Mouse (Mus musculus): ENCODE results near the gene Zp2. TPM values are rescaled to one million over a fixed set of nuclear protein-coding genes. Genes with fewer than 3 reads are reported as not detected.

Zp2 gene
- not detected in 2 replicates for polyA plus RNA-seq (2015; fragmentation: Nextera tagmentation; extraction: Ambion mirVana)

DNA sequence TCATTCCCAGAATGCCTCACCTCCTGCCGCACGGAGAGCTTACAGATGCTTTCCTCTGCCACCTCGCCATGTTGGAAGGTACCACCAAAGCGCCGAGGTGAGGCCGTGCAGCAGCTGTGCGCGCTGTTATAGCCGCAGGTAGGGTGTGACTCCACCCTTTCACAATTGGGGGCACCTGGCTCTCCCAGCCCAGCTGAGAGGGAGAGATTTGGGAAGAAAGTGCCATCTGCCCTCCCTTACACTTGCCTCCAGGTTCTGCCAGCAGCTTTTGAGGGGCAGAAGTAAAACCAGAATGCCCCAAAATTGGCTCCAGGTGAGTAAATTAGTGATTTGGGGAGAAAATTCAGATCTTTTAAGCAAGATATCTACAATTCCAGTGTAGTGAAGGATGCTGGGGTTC is at the start of gene Zp2:
TSS of gene Zp2 (minus strand) at position 101 of the 400 bp plus-strand sequence.

DNA sequence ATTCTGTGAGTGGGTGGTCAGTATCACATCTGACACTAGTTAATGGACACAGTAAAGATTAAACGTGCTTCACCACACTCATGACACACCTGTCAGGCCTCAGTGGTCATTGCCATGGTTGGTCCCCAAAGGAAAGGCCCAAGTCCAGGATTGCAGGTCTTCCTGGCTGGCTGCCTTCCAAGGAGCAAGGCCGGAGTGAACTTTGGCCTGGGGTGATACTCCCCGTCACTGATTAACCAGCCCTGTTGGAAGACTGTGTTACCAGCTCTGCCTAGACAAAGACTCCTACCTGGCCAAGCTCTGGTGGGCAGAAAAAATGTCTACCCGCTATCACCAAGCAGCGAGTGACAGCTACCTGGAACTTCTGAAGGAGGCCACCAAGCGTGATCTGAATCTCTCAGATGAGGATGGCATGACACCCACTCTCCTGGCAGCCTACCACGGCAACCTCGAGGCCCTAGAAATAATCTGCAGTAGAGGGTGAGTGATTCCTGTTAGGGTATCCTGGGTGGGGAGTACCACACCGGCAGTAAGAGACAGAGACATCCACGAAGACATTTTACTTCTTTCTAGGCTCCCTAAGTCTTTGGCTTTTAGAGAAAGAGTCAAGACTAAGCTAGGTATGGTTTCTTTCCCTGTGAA is 28.6 kb upstream of the Zp2 start, which contains the start of gene Anks4b:
TSS of gene Anks4b (plus strand) at position 256 of the 642 bp plus-strand sequence.

DNA sequence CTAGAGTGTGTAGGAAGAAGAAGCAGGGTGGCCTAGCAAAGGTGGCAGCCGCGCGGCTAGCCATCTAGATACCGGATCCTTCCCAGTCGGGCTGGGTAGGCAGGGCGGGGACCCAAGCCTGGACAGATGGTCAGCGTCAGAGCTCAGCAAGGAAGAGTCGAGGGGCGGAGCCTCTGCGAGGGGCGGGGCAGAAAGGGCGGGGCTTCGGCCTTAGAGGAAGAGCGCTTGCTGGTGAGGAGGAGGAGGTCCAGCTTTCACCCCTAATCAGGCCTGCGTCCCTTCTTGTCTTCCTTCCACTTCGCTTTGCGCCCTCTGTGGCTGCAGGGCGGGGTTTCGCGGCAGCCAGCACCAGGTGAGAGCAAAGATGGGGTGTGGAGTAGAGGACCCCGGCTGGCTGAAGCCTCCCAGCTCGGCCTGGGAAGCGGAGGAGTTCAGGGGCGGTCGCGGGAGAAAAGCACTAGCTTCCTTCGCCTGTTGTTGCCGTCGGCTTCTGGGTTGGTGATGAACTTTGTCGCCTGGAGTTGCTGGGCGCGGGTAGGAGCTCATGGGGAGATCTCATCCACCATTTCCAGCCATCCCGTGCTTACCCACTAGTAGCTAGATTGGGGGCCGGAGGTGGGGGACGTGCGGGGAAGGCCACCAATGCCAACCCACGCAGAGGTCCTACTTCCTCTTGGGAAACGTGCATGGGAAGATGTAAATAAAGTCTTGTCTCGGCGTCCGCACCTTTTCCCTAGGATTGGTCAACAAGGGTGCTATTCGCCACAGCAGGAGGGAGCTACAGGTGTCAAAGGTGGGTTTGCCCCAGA is 42.7 kb downstream of the Zp2 start, which contains the start of gene Tmem159:
TSS of gene Tmem159 (plus strand) at position 190 of the 809 bp plus-strand sequence.

DNA sequence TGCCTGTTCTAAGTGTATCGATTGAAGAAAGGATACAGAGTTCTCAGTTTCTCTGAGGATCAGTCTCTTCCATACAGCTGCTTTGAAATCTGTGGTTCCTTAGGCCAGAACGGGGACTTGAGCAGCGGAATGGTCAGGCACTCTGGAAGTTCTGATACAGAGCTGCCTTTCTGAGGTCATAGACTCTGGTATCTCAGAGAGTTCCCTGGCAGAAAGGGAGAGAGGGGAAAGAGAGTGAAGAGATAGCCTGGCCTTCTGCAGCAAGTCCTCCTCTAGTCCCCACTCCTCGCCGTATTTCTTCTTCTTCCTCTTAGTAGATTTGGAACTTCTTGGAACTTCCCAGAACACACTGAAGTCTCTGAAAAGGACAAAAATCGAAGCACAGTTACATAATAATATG is 49.9 kb downstream of the Zp2 start, which contains the start of gene Dnah3:
TSS of gene Dnah3 (minus strand) at position 101 of the 400 bp plus-strand sequence.

Other genes starting within 250 kb of the Zp2 start
- 21.3 and 21.6 TPM in 2 replicates for gene Lyrm1, start 249.4 kb downstream of the Zp2 start, polyA plus RNA-seq (2015; fragmentation: Nextera tagmentation; extraction: Ambion mirVana)
- gene Dcun1d3, start 249.0 kb downstream of the Zp2 start, polyA plus RNA-seq (2015; fragmentation: Nextera tagmentation; extraction: Ambion mirVana), result 11.3 and 11.8 TPM in 2 replicates
- gene Dnah3, start 50.0 kb downstream of the Zp2 start, polyA plus RNA-seq (2015; fragmentation: Nextera tagmentation; extraction: Ambion mirVana), result 0.03 TPM in 1 of 2 replicates, not detected in the other
- 24.0 and 30.2 TPM in 2 replicates for gene Tmem159, start 42.9 kb downstream of the Zp2 start, polyA plus RNA-seq (2015; fragmentation: Nextera tagmentation; extraction: Ambion mirVana)
- gene Anks4b, start 28.6 kb upstream of the Zp2 start, polyA plus RNA-seq (2015; fragmentation: Nextera tagmentation; extraction: Ambion mirVana), result not detected in 2 replicates
- 13.6 and 14.6 TPM in 2 replicates for gene Crym, start 56.8 kb upstream of the Zp2 start, polyA plus RNA-seq (2015; fragmentation: Nextera tagmentation; extraction: Ambion mirVana)
- gene Abca14, start 58.7 kb upstream of the Zp2 start, polyA plus RNA-seq (2015; fragmentation: Nextera tagmentation; extraction: Ambion mirVana), result not detected in 2 replicates
- 0.10 TPM in 1 of 2 replicates, not detected in the other for gene Abca15, start 183.4 kb upstream of the Zp2 start, polyA plus RNA-seq (2015; fragmentation: Nextera tagmentation; extraction: Ambion mirVana)

Data from neural tube, postnatal 0 days (tissue).